Mouse (Mus musculus) heart, postnatal 0 days (tissue): ENCODE results near the gene Prdm12. TPM values are rescaled to one million over a fixed set of nuclear protein-coding genes. Genes with fewer than 3 reads are reported as not detected.

Experiments
- ATAC-seq: fragments of 200-750 bp; cut with Nextera tagmentation; 2 replicates; pipeline ENCODE4 v1.8.0; 2017; ENCODE audit warnings: low read depth, moderate number of reproducible peaks, moderate library complexity; ENCODE audit not compliant: insufficient read depth
- DNase-seq: peaks from one replicate; pipeline ENCODE4 v3.0.0-alpha.2; 2016; ENCODE audit warnings: low spot score
- H3K27ac ChIP-seq: fragments of 300-500 bp; sonication (generic); 2 replicates; pipeline ENCODE4 v1.5.1; 2014; ENCODE audit warnings: low read depth, mild to moderate bottlenecking
- H3K27me3 ChIP-seq: fragments of 300-500 bp; sonication (generic); 2 replicates; pipeline ENCODE4 v1.6.1; 2014; ENCODE audit warnings: low read length, mixed read lengths; ENCODE audit not compliant: control insufficient read depth, insufficient read depth
- H3K36me3 ChIP-seq: fragments of 300-500 bp; sonication (generic); replicated peaks from 2 replicates; pipeline ENCODE4 v1.6.1; 2014; ENCODE audit warnings: low read length, mixed read lengths; ENCODE audit not compliant: control insufficient read depth, insufficient read depth
- H3K4me1 ChIP-seq: fragments of 300-500 bp; sonication (generic); 2 replicates; pipeline ENCODE4 v1.6.1; 2014; ENCODE audit warnings: antibody characterized with exemption; ENCODE audit not compliant: control insufficient read depth, insufficient read depth
- H3K4me2 ChIP-seq: fragments of 300-500 bp; sonication (generic); 2 replicates; pipeline ENCODE4 v1.6.1; 2014; ENCODE audit warnings: low read depth, mild to moderate bottlenecking, low read length, moderate library complexity
- H3K4me3 ChIP-seq: fragments of 300-500 bp; sonication (generic); 2 replicates; pipeline ENCODE4 v1.5.1; 2014; ENCODE audit warnings: low read depth, low read length
- H3K9ac ChIP-seq: fragments of 300-500 bp; sonication (generic); replicated peaks from 2 replicates; pipeline ENCODE4 v1.6.1; 2014; ENCODE audit warnings: low read depth, low read length, mixed read lengths
- H3K9me3 ChIP-seq: fragments of 300-500 bp; sonication (generic); replicated peaks from 2 replicates; pipeline ENCODE4 v1.6.1; 2016; ENCODE audit warnings: low read length; ENCODE audit not compliant: control insufficient read depth
- CTCF ChIP-seq: IDR thresholded peaks from 2 replicates; pipeline ENCODE4 v1.5.1; 2016; ENCODE audit warnings: antibody characterized with exemption, control low read depth, low read depth
- EP300 ChIP-seq: IDR thresholded peaks from 2 replicates; pipeline ENCODE4 v1.6.1; 2016; ENCODE audit warnings: antibody characterized with exemption, low read depth
- WGBS: fragments of 180-500 bp; shearing (Covaris S2); extraction: QIAGEN DNeasy Blood & Tissue Kit; methylation state at CpG from one replicate; pipeline ENCODE4 v1.1.7; 2014; 5-methylcytosine and 5-hydroxymethylcytosine counted together
- polyA plus RNA-seq: library from polyadenylated mRNA; unstranded; fragments of >200 nt; fragmentation: Nextera tagmentation; extraction: Ambion mirVana; gene quantifications from 2 replicates; pipeline ENCODE4 v1.2.1, GENCODE M21; 2015
- total RNA-seq: library from RNA; depleted of rRNA; stranded (reverse); fragments of >200 nt; gene quantifications from 2 replicates; pipeline ENCODE4 v1.2.3, GENCODE M21; 2014; ENCODE audit warnings: low replicate concordance

Gene Prdm12
- total and polyA plus RNA-seq, 2 experiments from 2014 or later: not detected

DNA sequence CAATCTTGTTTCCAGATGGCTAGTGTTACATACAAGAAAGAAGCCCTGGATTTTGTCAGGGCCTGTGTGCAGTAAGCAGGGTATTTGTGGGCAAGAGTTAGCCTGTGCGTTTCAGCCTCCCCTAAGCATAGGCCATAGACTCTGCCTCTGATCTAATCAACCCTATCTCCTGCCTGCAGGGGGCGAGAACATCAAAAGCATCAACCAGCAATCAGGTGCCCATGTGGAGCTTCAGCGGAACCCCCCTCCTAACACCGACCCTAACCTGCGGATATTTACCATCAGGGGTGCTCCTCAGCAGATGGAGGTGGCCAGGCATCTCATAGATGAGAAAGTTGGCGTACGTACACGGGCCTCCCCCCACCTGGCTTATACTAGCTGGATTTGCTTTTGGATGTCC, 28.4 kb upstream of the Prdm12 start:
- H3K27me3 ChIP-seq: no peaks in the 10 kb centered on the region
- WGBS: 91% methylated on average over 8 of the region's 8 CpGs
- H3K36me3 ChIP-seq: peaks cover 91% of the 10 kb centered on the region
- ATAC-seq (no peak), DNase-seq (no peak)
- TF ChIP-seq CTCF (no peak), EP300 (no peak)
- no peak overlapping the region for H3K27ac ChIP-seq
- no peaks in the 10 kb centered on the region for H3K4me1 ChIP-seq
- H3K4me2 ChIP-seq: no peak overlapping the region
- no peak overlapping the region for H3K9ac ChIP-seq
- H3K9me3 ChIP-seq: no peaks in the 10 kb centered on the region
- H3K4me3 ChIP-seq: no peak overlapping the region

DNA sequence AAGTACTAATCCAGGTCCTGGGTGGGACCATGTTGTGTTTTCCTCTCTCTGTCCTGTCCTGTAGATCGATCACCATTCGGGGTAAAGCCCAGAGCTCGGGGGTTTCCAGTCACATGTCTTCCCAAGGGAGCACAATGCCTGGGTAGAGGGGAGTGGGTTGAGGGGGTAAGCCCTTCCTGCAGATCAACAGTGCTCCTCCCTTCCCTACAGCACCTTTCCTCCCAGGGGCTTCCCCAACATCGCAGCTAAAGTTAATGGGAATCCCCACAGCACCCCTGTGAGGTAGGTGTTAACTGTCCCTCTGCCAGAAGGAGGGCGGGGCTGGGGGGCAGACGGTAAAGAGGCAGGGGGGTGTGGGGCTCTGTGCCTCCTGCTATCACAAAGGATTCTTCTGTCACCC, 27.2 kb upstream of the Prdm12 start:
- no peak overlapping the region for H3K27ac ChIP-seq
- WGBS: 74% methylated on average over 6 of the region's 6 CpGs
- no peak overlapping the region for H3K4me3 ChIP-seq
- TF ChIP-seq CTCF (no peak), EP300 (no peak)
- no peak overlapping the region for H3K9ac ChIP-seq
- DNase-seq (no peak), ATAC-seq (no peak)
- H3K4me1 ChIP-seq: no peaks in the 10 kb centered on the region
- peaks cover 84% of the 10 kb centered on the region for H3K36me3 ChIP-seq
- H3K27me3 ChIP-seq: no peaks in the 10 kb centered on the region
- H3K9me3 ChIP-seq: no peaks in the 10 kb centered on the region
- no peak overlapping the region for H3K4me2 ChIP-seq

DNA sequence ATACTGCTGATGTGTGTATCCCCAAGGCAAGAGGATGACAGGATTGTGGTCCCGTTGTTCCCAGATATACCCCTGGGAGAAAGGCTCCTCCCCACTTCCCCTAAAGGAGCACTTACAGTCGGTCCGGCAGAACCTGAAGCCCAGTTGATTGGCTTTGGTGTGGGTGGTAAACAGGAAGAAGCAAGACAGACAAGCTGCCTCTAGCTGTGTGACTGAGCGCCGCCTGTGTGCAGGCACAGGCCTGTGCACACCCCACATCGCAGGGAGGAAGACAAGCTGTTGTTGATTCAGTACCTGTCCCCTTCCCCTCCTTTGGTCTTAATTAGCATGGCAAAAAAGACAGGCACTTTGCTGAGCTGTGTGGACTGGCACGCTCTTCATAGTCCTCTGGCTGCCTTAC, 26.1 kb upstream of the Prdm12 start:
- 82% methylated on average over 7 of the region's 7 CpGs for WGBS
- H3K4me1 ChIP-seq: no peaks in the 10 kb centered on the region
- H3K9ac ChIP-seq: no peak overlapping the region
- TF ChIP-seq CTCF (no peak), EP300 (no peak)
- no peaks in the 10 kb centered on the region for H3K9me3 ChIP-seq
- no peak for DNase-seq
- no peak for ATAC-seq
- no peak overlapping the region for H3K4me3 ChIP-seq
- no peak overlapping the region for H3K27ac ChIP-seq
- no peaks in the 10 kb centered on the region for H3K27me3 ChIP-seq
- no peak overlapping the region for H3K4me2 ChIP-seq
- peaks cover 76% of the 10 kb centered on the region for H3K36me3 ChIP-seq

DNA sequence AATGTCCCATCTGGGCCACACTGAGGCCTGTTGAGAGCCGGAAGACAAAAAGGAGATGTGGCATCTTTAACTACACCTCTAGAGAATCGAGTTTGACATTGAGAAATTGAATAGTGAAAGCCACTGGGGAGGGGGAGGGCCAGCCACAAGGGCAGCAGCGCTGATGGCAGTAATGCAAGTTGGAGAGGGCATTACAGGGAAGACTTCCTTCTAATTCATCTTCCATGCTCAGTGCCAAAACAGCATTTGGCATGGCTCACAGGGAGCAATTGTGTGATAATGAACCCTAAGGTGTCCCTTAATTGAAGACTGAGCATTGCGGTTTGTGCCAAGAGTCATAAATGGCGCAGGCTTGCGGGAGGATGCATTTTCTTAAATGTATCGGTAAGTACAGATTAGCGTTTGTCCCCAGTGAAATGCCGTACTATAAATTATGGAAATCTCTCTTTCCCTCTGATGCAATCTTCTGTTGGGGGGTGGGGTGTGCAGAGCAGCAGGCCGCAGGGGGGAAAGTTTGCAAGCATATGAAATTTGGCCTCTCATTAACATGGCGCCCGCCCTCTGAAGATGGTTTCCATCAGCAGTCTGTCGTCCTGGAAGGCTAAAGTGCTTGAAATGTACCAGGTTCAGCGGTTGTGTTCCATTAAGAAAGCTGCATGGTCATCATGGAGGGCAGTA, 21.2 kb upstream of the Prdm12 start:
- Histone ChIP-seq H3K36me3 (peaks cover 32% of the 10 kb centered on the region), H3K27ac (no peak overlapping the region), H3K9me3 (no peaks in the 10 kb centered on the region), H3K4me3 (no peak overlapping the region), H3K27me3 (no peaks in the 10 kb centered on the region), H3K4me2 (no peak overlapping the region), H3K4me1 (no peaks in the 10 kb centered on the region), H3K9ac (no peak overlapping the region)
- no peak for ATAC-seq
- WGBS: 84% methylated on average over 14 of the region's 14 CpGs
- no peak for DNase-seq
- TF ChIP-seq CTCF: no peak
- no peak for TF ChIP-seq EP300

DNA sequence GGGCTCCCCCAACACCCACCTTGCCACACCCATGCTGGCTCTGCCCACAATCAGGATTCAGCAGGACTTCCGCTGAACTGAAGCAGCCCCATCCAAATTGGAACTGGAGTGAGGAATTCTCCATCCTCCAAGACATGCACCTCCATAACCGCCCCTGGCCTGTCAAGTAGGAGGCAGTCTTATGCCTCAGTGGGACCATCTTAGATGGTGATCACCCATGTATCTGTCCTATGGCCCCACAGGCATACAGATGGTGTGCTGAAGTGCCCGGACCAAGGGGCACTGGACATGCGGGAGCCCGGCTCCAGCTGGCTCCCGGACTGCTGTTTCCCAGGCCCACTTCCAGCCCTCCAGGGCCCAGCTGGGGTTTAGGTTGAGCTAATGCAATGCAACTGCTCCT, 20.6 kb upstream of the Prdm12 start:
- H3K9me3 ChIP-seq: no peaks in the 10 kb centered on the region
- H3K36me3 ChIP-seq: peaks cover 28% of the 10 kb centered on the region
- no peak overlapping the region for H3K27ac ChIP-seq
- H3K4me3 ChIP-seq: no peak overlapping the region
- no peak overlapping the region for H3K4me2 ChIP-seq
- no peak overlapping the region for H3K9ac ChIP-seq
- H3K4me1 ChIP-seq: no peaks in the 10 kb centered on the region
- TF ChIP-seq EP300 (no peak), CTCF (no peak)
- no peaks in the 10 kb centered on the region for H3K27me3 ChIP-seq
- DNase-seq (no peak), ATAC-seq (no peak)
- 92% methylated on average over 6 of the region's 6 CpGs for WGBS

DNA sequence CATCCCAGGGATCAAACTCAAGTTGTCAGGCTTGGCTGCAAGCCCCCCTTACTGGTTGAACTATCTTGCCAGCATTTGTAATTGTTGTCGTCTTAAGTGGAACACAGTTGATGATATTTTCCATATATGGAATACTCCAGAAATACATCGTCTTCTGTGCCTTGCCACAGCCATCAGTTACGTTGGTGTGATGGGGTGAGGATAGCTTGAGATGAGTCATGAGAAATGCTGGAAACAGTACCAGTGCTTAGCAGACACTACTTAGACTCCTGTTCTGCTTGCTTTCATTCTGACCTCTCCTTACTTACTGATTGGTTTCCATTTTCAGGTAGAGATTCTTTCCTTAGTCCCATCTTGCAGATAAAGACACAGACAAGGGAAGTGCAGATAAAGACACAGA, 6.3 kb upstream of the Prdm12 start:
- ATAC-seq (no peak), DNase-seq (no peak)
- TF ChIP-seq EP300 (no peak), CTCF (no peak)
- WGBS: 25% methylated on average over 3 of the region's 3 CpGs
- no peak overlapping the region for H3K9ac ChIP-seq
- no peaks in the 10 kb centered on the region for H3K4me1 ChIP-seq
- no peak overlapping the region for H3K4me2 ChIP-seq
- peaks cover 83% of the 10 kb centered on the region for H3K27me3 ChIP-seq
- H3K9me3 ChIP-seq: no peaks in the 10 kb centered on the region
- no peaks in the 10 kb centered on the region for H3K36me3 ChIP-seq
- no peak overlapping the region for H3K27ac ChIP-seq
- H3K4me3 ChIP-seq: no peak overlapping the region
